Mouse (Mus musculus) liver, embryonic 11.5 days (tissue): Measurements from ENCODE around the gene Afm. TPM values are rescaled to one million over a fixed set of nuclear protein-coding genes. Genes with fewer than 3 reads are reported as not detected.

Experiments
- ATAC-seq: fragments of 200-750 bp; cut with Nextera tagmentation; replicated peaks from 2 replicates; pipeline ENCODE4 v1.8.0; 2017; ENCODE audit warnings: moderate number of reproducible peaks, mild to moderate bottlenecking, moderate TSS enrichment, moderate library complexity; ENCODE audit not compliant: low FRiP score
- DNase-seq: peaks from one replicate; pipeline ENCODE4 v3.0.0-alpha.2; 2017; ENCODE audit warnings: low spot score
- H3K27ac ChIP-seq: fragments of 300-500 bp; sonication (generic); 2 replicates; pipeline ENCODE4 v1.5.1; 2014; ENCODE audit warnings: mild to moderate bottlenecking, low read depth, low read length, control low read depth
- H3K27me3 ChIP-seq: fragments of 300-500 bp; sonication (generic); replicated peaks from 2 replicates; pipeline ENCODE4 v1.6.1; 2014; ENCODE audit warnings: low read length, mixed read lengths; ENCODE audit not compliant: control insufficient read depth, insufficient read depth
- H3K36me3 ChIP-seq: fragments of 300-500 bp; sonication (generic); 2 replicates; pipeline ENCODE4 v1.6.1; 2014; ENCODE audit warnings: mild to moderate bottlenecking, low read length, moderate library complexity, mixed read lengths; ENCODE audit not compliant: control insufficient read depth, insufficient read depth
- H3K4me1 ChIP-seq: fragments of 300-500 bp; sonication (generic); replicated peaks from 2 replicates; pipeline ENCODE4 v1.6.1; 2014; ENCODE audit warnings: low read length, mixed read lengths; ENCODE audit not compliant: control insufficient read depth, insufficient read depth
- H3K4me2 ChIP-seq: fragments of 300-500 bp; sonication (generic); 2 replicates; pipeline ENCODE4 v1.6.1; 2014; ENCODE audit warnings: mild to moderate bottlenecking, control low read depth, moderate library complexity
- H3K4me3 ChIP-seq: fragments of 300-500 bp; sonication (generic); 2 replicates; pipeline ENCODE4 v1.5.1; 2014; ENCODE audit warnings: low read depth, low read length, control low read depth
- H3K9ac ChIP-seq: fragments of 300-500 bp; sonication (generic); 2 replicates; pipeline ENCODE4 v1.6.1; 2014; ENCODE audit warnings: low read depth, low read length, control low read depth
- H3K9me3 ChIP-seq: fragments of 300-500 bp; sonication (generic); 2 replicates; pipeline ENCODE4 v1.6.1; 2016; ENCODE audit warnings: low read length, inconsistent platforms, mixed read lengths; ENCODE audit not compliant: control insufficient read depth
- WGBS: fragments of 180-500 bp; shearing (Covaris S2); extraction: QIAGEN DNeasy Blood & Tissue Kit; methylation state at CpG from one replicate; pipeline ENCODE4 v1.1.7; 2014; 5-methylcytosine and 5-hydroxymethylcytosine counted together
- polyA plus RNA-seq: library from polyadenylated mRNA; unstranded; fragments of >200 nt; fragmentation: Nextera tagmentation; extraction: Ambion mirVana; gene quantifications from 2 replicates; pipeline ENCODE4 v1.2.1, GENCODE M21; 2014

The Afm gene
- polyA plus RNA-seq, 1 experiment from 2014 or later, result 8.8 TPM

DNA sequence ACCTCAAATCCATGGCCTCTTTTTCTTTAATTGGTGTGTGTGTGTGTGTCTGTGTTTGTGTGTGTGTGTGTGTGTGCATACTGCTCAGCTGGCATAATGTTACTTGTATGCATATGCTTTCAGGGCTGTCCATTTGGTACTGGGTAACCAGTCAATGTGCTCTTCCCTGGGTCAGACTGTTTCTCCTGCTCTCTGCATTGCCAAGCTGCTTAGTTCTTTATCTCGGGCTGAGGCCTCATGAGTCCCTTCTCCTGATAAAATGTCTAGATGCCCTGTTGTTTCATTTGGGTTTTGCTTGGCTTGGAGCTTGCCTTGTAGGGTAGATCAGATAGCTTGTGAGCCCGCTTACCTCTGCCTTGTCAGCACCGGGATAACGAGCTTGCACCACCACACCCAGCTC is 44.1 kb downstream of the Afm start:
- Histone ChIP-seq H3K27ac (no peak overlapping the region), H3K36me3 (no peaks in the 10 kb centered on the region), H3K4me3 (no peak overlapping the region), H3K9ac (no peak overlapping the region), H3K9me3 (no peaks in the 10 kb centered on the region), H3K4me1 (no peaks in the 10 kb centered on the region), H3K27me3 (no peaks in the 10 kb centered on the region), H3K4me2 (no peak overlapping the region)
- no peak for ATAC-seq
- DNase-seq, result peak; percentile 15
- 74% methylated on average over 4 of the region's 4 CpGs for WGBS

DNA sequence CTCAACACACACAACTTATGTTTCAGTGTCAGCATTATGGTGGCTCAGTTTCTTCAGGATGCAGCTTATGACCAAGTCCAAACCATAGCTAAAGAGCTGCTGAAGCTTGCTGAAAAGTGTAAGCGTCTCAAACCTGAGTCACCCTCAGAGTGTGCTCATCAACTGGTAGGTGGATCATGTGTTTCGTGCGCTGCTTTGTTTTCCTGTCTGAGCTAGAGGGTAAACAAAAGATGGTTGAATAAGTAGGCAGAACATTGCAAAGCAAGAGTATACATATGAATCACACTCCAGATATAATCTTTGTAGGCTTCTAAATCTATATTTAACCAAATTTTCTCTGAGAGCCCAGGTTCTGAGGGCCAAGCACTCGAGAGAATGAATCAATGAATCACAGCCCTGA is 45.4 kb downstream of the Afm start:
- ATAC-seq (no peak), DNase-seq (no peak)
- no peaks in the 10 kb centered on the region for H3K4me1 ChIP-seq
- no peaks in the 10 kb centered on the region for H3K27me3 ChIP-seq
- H3K9me3 ChIP-seq, result no peaks in the 10 kb centered on the region
- no peaks in the 10 kb centered on the region for H3K36me3 ChIP-seq
- H3K27ac ChIP-seq, result no peak overlapping the region
- no peak overlapping the region for H3K9ac ChIP-seq
- H3K4me2 ChIP-seq, result no peak overlapping the region
- no peak overlapping the region for H3K4me3 ChIP-seq
- 79% methylated on average over 4 of the region's 4 CpGs for WGBS

DNA sequence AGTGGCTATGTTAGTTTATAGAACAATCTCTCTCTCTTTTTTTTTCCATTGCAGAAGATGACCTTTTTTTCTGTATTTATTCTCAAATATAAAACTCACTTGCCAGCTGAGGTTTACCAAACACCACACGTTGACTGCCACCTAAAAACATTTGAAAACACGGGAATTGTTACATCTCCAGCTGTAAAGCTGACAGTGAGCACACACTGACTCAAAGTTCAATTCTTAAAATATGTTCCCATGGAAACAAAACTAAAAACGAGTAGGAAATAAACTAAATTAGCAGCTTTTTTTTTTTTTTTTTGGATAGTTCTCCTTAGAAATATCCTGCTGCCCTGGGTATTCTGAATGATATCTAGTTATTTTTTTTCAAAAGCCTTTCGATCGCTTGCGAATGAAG is 46.5 kb downstream of the Afm start:
- no peaks in the 10 kb centered on the region for H3K27me3 ChIP-seq
- no peak overlapping the region for H3K27ac ChIP-seq
- ATAC-seq (no peak), DNase-seq (no peak)
- H3K4me1 ChIP-seq, result no peaks in the 10 kb centered on the region
- no peak overlapping the region for H3K4me2 ChIP-seq
- H3K9me3 ChIP-seq, result no peaks in the 10 kb centered on the region
- H3K4me3 ChIP-seq, result no peak overlapping the region
- H3K36me3 ChIP-seq, result no peaks in the 10 kb centered on the region
- no peak overlapping the region for H3K9ac ChIP-seq
- WGBS, result 77% methylated on average over 6 of the region's 6 CpGs

DNA sequence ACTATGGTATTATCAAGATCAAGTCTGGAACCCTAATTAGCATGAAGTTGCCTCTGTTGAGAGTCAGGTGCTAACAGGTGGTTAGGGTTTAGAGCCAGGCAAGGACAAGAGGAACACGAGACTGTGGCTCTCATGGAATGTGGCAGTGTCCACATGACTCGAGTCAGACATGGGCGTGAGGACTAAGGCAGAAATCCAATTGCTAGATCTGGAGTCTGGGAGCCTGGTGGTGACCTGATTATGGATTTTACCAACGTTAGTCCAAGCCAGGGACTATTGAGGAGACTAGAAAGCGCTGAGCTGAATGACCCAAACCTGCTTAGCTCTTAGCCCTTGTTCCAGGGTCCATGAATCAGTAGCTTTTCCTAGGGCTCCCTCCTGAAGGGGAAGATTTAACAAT is 49.1 kb downstream of the Afm start:
- DNase-seq (no peak), ATAC-seq (no peak)
- Histone ChIP-seq H3K27me3 (no peaks in the 10 kb centered on the region), H3K9ac (no peak overlapping the region), H3K4me3 (no peak overlapping the region), H3K4me2 (no peak overlapping the region), H3K9me3 (no peaks in the 10 kb centered on the region), H3K4me1 (no peaks in the 10 kb centered on the region), H3K36me3 (no peaks in the 10 kb centered on the region), H3K27ac (peak overlapping the region; percentile 19; the same call in 1 of the 2 replicates)
- 65% methylated on average over 5 of the region's 5 CpGs for WGBS

DNA sequence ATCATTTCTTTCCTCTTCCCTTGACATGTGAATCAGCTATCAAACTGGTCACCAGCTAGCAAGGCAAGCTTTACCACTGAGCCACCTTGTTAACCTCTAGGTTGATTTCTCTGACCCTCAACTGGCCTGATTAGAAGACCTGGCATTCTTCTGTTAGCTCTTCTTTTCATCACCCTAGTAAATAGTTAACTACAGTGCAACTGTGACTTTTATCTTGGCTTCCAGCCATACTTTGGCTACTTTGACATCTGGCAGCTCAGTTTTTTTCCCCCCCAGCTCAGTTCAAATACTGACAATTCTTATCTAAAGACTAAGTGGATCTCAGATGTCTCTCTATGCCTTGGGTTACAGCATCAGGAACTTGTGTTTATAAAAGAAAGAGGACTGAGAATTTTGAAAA is 49.6 kb downstream of the Afm start:
- Histone ChIP-seq H3K4me2 (no peak overlapping the region), H3K4me3 (no peak overlapping the region), H3K9ac (no peak overlapping the region), H3K36me3 (no peaks in the 10 kb centered on the region), H3K27ac (no peak overlapping the region), H3K27me3 (no peaks in the 10 kb centered on the region), H3K4me1 (no peaks in the 10 kb centered on the region), H3K9me3 (no peaks in the 10 kb centered on the region)
- DNase-seq, result no peak
- ATAC-seq, result 0 out of 2 replicates have a peak, but pooled peaks have one; percentile 45

GRCm38 (mm10) chr5:90571216-90571615 is 52.5 kb downstream of the Afm start:
- 56% methylated on average over 3 of the region's 3 CpGs for WGBS

DNA sequence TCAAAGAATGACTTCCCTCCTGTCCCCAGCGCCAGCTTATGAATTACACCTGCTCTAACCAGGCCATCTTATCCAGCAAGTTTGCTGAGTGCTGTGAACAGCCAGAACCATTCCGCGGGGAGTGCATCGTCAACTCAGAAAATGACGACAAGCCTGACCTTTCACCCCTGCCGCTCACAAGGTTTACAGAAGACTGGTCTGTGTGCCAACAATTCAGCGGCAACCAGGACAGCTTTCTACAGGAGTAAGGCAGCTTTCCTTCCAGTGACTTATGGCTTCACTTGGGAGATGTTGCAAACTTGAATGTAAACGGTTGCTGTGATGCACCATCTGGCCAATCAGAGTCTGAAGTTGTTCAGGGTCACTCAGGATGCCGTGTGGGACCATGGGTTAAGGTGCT is 59.0 kb downstream of the Afm start:
- Histone ChIP-seq H3K27me3 (no peaks in the 10 kb centered on the region), H3K36me3 (no peaks in the 10 kb centered on the region), H3K9me3 (no peaks in the 10 kb centered on the region), H3K4me3 (no peak overlapping the region), H3K4me2 (no peak overlapping the region), H3K4me1 (no peaks in the 10 kb centered on the region), H3K27ac (no peak overlapping the region), H3K9ac (no peak overlapping the region)
- no peak for DNase-seq
- no peak for ATAC-seq
- WGBS, result 70% methylated on average over 9 of the region's 9 CpGs

More at GRCm38 (mm10) chr5:90571216-90571615, 52.5 kb downstream of the Afm start:
- Histone ChIP-seq H3K4me1 (no peaks in the 10 kb centered on the region), H3K9me3 (no peaks in the 10 kb centered on the region), H3K36me3 (no peaks in the 10 kb centered on the region), H3K4me2 (no peak overlapping the region), H3K9ac (no peak overlapping the region), H3K27me3 (no peaks in the 10 kb centered on the region), H3K4me3 (no peak overlapping the region), H3K27ac (no peak overlapping the region)
- DNase-seq (no peak), ATAC-seq (no peak)

DNA sequence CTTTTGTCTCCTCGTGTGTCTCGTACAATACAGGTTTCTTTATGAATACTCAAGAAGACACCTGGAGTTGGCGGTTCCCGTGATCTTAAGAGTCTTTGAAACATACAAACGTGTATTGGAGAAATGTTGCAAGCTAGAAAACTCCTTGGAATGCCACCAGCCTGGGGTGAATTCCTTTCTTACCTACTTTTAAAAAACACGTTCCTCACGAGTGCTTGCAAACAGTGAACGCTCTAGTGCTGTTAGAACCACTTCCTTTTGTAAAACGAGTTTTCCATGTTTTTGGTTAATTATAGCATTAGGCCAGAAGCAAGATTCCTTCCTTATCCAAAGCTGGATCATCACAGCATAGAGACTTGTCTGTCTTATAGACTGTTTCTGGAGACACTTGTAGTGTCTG is 60.8 kb downstream of the Afm start:
- Histone ChIP-seq H3K27ac (no peak overlapping the region), H3K27me3 (no peaks in the 10 kb centered on the region), H3K36me3 (no peaks in the 10 kb centered on the region), H3K4me3 (no peak overlapping the region), H3K4me2 (no peak overlapping the region), H3K9me3 (no peaks in the 10 kb centered on the region), H3K9ac (no peak overlapping the region), H3K4me1 (no peaks in the 10 kb centered on the region)
- ATAC-seq (no peak), DNase-seq (no peak)
- 83% methylated on average over 9 of the region's 9 CpGs for WGBS

DNA sequence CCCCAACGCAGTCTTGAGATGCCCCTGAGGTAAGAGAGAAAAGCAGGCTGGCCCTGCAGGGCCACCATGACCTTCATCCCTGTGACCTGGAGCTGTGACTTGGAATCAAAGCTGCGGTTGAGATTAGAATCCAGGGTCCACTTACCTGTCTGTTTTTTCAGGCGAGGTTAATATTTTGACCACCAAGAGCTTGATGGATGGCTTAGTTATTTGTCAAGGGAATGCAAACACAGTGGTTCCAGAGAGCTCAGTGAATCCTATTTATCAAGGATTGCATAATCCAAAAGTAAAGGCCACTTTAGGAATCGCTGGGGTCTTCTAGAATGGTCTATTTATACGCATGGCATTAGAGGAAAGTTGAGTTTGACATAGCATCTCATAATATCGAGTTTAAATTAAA is 63.4 kb downstream of the Afm start:
- H3K9ac ChIP-seq, result no peak overlapping the region
- ATAC-seq, result no peak
- no peak for DNase-seq
- H3K27ac ChIP-seq, result no peak overlapping the region
- 70% methylated on average over 6 of the region's 6 CpGs for WGBS
- no peaks in the 10 kb centered on the region for H3K27me3 ChIP-seq
- no peaks in the 10 kb centered on the region for H3K9me3 ChIP-seq
- H3K4me3 ChIP-seq, result no peak overlapping the region
- no peaks in the 10 kb centered on the region for H3K4me1 ChIP-seq
- H3K4me2 ChIP-seq, result no peak overlapping the region
- H3K36me3 ChIP-seq, result no peaks in the 10 kb centered on the region
